Mouse (Mus musculus) Patski (cell line): Measurements from ENCODE around the gene Gm28230. TPM values are rescaled to one million over a fixed set of nuclear protein-coding genes. Genes with fewer than 3 reads are reported as not detected.

Experiments used
- ATAC-seq: fragments of 100-300 bp; one replicate; pipeline ENCODE4 v1.8.0; 2021
- CTCF ChIA-PET: fragments of 350-600 bp; sonication (Branson Sonifier 250); formaldehyde crosslinking; loops from one replicate; lab custom pipeline; 2022; ENCODE audit warnings: inconsistent platforms; lab: Charles Lee
- POLR2A ChIA-PET: fragments of 350-600 bp; sonication (Branson Sonifier 250); formaldehyde crosslinking; loops from one replicate; lab custom pipeline; 2022; ENCODE audit warnings: antibody characterized with exemption, inconsistent platforms; lab: Charles Lee
- DNase-seq: peaks from one replicate; pipeline ENCODE4 v3.0.0-alpha.2; 2011; ENCODE audit warnings: low read depth, low spot score
- H3K27me3 ChIP-seq: fragments of 371-371 bp; one replicate; pipeline ENCODE4 v1.5.1; 2021
- CTCF ChIP-seq: fragments of 100-300 bp; IDR thresholded peaks from one replicate; pipeline ENCODE4 v1.5.1; 2021
- in situ Hi-C: fragments of 300-500 bp; cut with MboI; formaldehyde crosslinking; loops from 3 replicates; pipeline ENCODE4 v1.11.1; 2018; ENCODE audit warnings: low pct_unique_long_range_greater_than_20kb, mixed read lengths
- polyA plus RNA-seq: library from polyadenylated mRNA; unstranded; gene quantifications from one replicate; pipeline ENCODE4 v1.2.3, GENCODE M21; 2021

The Gm28230 gene
- polyA plus RNA-seq, 1 experiment from 2014 or later: 0.73 TPM

GRCm38 (mm10) chr2:74703720-74704392, 22.7 kb upstream of the Gm28230 start:
- no peak for TF ChIP-seq CTCF
- POLR2A ChIA-PET: no interaction called here
- CTCF ChIA-PET: interaction anchor here (1.0 kb wide), 1 partner anchor 447 kb away, joined by 3 read pairs; no protein-coding TSS in a partner anchor
- H3K27me3 ChIP-seq: peaks cover 16% of the 10 kb centered on the region
- in situ Hi-C loops: loop anchor here (5.0 kb wide), 2 partner anchors 613 to 883 kb away; no protein-coding TSS in a partner anchor
- no peak for DNase-seq
- no peak for ATAC-seq

GRCm38 (mm10) chr2:74704393-74704998, 22.0 kb upstream of the Gm28230 start, which contains the start of gene Hoxd8:
Gene Hoxd8, plus strand, starts transcription at chr2:74704615.
- in situ Hi-C loops: loop anchor here (5.0 kb wide), 2 partner anchors 613 to 883 kb away; no protein-coding TSS in a partner anchor
- DNase-seq (no peak), ATAC-seq (peak; percentile 24)
- POLR2A ChIA-PET: no interaction called here
- no peak for TF ChIP-seq CTCF
- peaks cover 16% of the 10 kb centered on the region for H3K27me3 ChIP-seq
- CTCF ChIA-PET: interaction anchor here (1.0 kb wide), 1 partner anchor 446 kb away, joined by 3 read pairs; no protein-coding TSS in a partner anchor

GRCm38 (mm10) chr2:74704999-74705466, 21.5 kb upstream of the Gm28230 start:
- ChIA-PET CTCF (no interaction called here), POLR2A (interaction anchor here (0.6 kb wide), 1 partner anchor 258 kb away, joined by 3 read pairs; no protein-coding TSS in a partner anchor)
- TF ChIP-seq CTCF: no peak
- DNase-seq (no peak), ATAC-seq (peak; percentile 45)
- peaks cover 16% of the 10 kb centered on the region for H3K27me3 ChIP-seq
- in situ Hi-C loops: loop anchor here (5.0 kb wide), 2 partner anchors 612 to 882 kb away; no protein-coding TSS in a partner anchor

- ChIA-PET CTCF (interaction anchor here (0.7 to 1.5 kb wide), 2 partner anchors 10 to 446 kb away, joined by 3 read pairs; no protein-coding TSS in a partner anchor), POLR2A (interaction anchor here (0.6 to 0.7 kb wide), 3 partner anchors 258 to 1193 kb away, joined by 3 to 7 read pairs (median 3); no protein-coding TSS in a partner anchor)
- H3K27me3 ChIP-seq: peaks cover 16% of the 10 kb centered on the region
- in situ Hi-C loops: no loop called here
- DNase-seq (no peak), ATAC-seq (peak; percentile 63)
- no peak for TF ChIP-seq CTCF
These were observed 20.9 kb upstream of the Gm28230 start for GRCm38 (mm10) chr2:74705467-74706089.

- TF ChIP-seq CTCF: no peak
- ChIA-PET POLR2A (interaction anchor here (0.6 to 0.7 kb wide), 2 partner anchors 42 to 451 kb away, joined by 3 to 4 read pairs; no protein-coding TSS in a partner anchor), CTCF (interaction anchor here (1.5 kb wide), 1 partner anchor 9 kb away, joined by 3 read pairs; no protein-coding TSS in a partner anchor)
- ATAC-seq (no peak), DNase-seq (no peak)
- peaks cover 16% of the 10 kb centered on the region for H3K27me3 ChIP-seq
- in situ Hi-C loops: no loop called here
These were observed 20.1 kb upstream of the Gm28230 start for GRCm38 (mm10) chr2:74706393-74706960.

- DNase-seq: no peak
- TF ChIP-seq CTCF: no peak
- in situ Hi-C loops: no loop called here
- ChIA-PET CTCF (interaction anchor here (1.4 kb wide), 1 partner anchor 443 kb away, joined by 4 read pairs; no protein-coding TSS in a partner anchor), POLR2A (no interaction called here)
- H3K27me3 ChIP-seq: peaks cover 16% of the 10 kb centered on the region
- ATAC-seq: no peak
These were observed 18.9 kb upstream of the Gm28230 start for GRCm38 (mm10) chr2:74707599-74707998.

- TF ChIP-seq CTCF: no peak
- POLR2A ChIA-PET: no interaction called here
- no peak for DNase-seq
- CTCF ChIA-PET: interaction anchor here (1.1 to 1.4 kb wide), 2 partner anchors 442 kb away, joined by 3 to 4 read pairs; no protein-coding TSS in a partner anchor
- H3K27me3 ChIP-seq: peaks cover 16% of the 10 kb centered on the region
- ATAC-seq: no peak
- in situ Hi-C loops: no loop called here
These were observed 17.9 kb upstream of the Gm28230 start for GRCm38 (mm10) chr2:74708676-74709075.

- DNase-seq (no peak), ATAC-seq (no peak)
- peaks cover 8% of the 10 kb centered on the region for H3K27me3 ChIP-seq
- in situ Hi-C loops: no loop called here
- ChIA-PET CTCF (interaction anchor here (1.1 kb wide), 1 partner anchor 441 kb away, joined by 3 read pairs; no protein-coding TSS in a partner anchor), POLR2A (no interaction called here)
- TF ChIP-seq CTCF: no peak
These were observed 16.8 kb upstream of the Gm28230 start for GRCm38 (mm10) chr2:74709465-74710419.
